Mouse (Mus musculus) neural tube, embryonic 13.5 days (tissue): ENCODE data around the gene Ptcd2. TPM values are rescaled to one million over a fixed set of nuclear protein-coding genes. Genes with fewer than 3 reads are reported as not detected.

Experiments used
- polyA plus RNA-seq: library from polyadenylated mRNA; unstranded; fragments of >200 nt; fragmentation: Nextera tagmentation; extraction: Ambion mirVana; gene quantifications from 2 replicates; pipeline ENCODE4 v1.2.1, GENCODE M21; 2015

Gene Ptcd2
- polyA plus RNA-seq, 1 experiment from 2014 or later = 52.8 TPM

Other genes starting within 250 kb of the Ptcd2 start
- 0.56 and 0.92 TPM in 2 replicates for gene Zfp366, start 159.9 kb downstream of the Ptcd2 start, polyA plus RNA-seq
- gene Mrps27, start 81 bp upstream of the Ptcd2 start, polyA plus RNA-seq = 40.7 and 40.9 TPM in 2 replicates
- gene Map1b, start 171.8 kb upstream of the Ptcd2 start, polyA plus RNA-seq = 1,780 and 1,799 TPM in 2 replicates